Mouse (Mus musculus): ENCODE measurements around the gene Sec24a. TPM values are rescaled to one million over a fixed set of nuclear protein-coding genes. Genes with fewer than 3 reads are reported as not detected.
"Not testable (repeated sequence)": the region's sequence is repeated elsewhere in the genome, so short reads cannot be mapped to it uniquely, and the experiment has no call there.

The Sec24a gene
- polyA plus RNA-seq, 1 experiment from 2014 or later, result 13.0 TPM

DNA sequence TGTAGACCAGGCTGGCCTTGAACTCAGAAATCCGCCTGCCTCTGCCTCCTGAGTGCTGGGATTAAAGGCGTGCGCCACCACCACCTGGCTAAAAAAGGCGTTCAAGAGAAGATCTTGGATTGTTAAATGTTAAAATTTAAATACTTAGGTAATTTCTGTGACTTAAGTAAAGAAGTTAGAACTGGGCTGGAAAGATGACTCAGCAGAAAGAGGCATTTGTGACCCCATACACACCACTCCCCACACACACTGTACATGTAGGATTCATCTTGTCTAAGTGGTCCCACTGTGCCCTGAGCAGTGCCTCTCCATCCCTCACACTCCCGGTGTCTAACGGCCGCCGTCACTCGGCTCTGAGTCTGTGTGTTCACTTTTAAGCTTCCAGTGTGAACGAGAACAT lies 57.0 kb downstream of the Sec24a start:
- Histone ChIP-seq H3K4me2 (no peak overlapping the region), H3K9me3 (ENCODE audit: control insufficient read depth, low read length) (no peaks in the 10 kb centered on the region), H3K27me3 (ENCODE audit: control insufficient read depth, insufficient read depth, low read length) (no peaks in the 10 kb centered on the region), H3K27ac (ENCODE audit: low read depth, low read length) (no peak overlapping the region), H3K9ac (ENCODE audit: low read length) (no peak overlapping the region), H3K4me1 (ENCODE audit: control insufficient read depth, insufficient read depth, low read length) (no peaks in the 10 kb centered on the region), H3K36me3 (ENCODE audit: control insufficient read depth, insufficient read depth, low read length) (peaks cover 10% of the 10 kb centered on the region; the same call in 1 of the 2 replicates), H3K4me3 (ENCODE audit: low read depth, low read length) (no peak overlapping the region)
- no peak for DNase-seq (ENCODE audit: low spot score, missing footprints)
- 95% methylated on average over 10 of the region's 10 CpGs for WGBS
- ATAC-seq (ENCODE audit: low FRiP score), result no peak

DNA sequence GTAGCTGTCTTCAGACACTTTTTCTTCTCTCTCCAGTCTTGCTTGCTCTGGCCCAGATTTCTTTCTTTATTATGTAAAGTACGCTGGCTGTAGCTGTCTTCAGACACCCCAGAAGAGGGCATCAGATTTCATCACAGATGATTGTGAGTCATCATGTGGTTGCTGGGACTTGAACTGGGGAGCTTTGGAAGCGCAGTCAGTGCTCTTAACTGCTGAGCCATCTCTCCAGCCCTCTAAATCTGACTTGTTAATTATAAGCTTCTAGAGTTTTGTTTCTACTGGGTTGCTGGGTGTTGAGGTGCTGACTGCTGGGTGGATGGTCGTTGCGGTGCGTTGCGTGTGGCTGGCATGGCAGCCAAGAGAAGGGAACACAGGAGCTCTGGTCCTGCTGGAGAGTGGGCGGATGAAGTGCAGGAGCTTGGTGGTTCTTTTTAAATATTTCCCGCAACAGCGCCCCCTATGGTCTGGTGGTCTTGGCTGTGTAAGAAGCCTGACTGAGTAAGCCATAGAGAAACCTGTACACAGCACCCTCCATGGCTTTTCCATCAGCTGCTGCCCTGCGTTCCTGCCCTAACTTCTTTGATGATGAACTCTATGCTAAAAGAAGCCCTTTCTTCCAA lies 59.9 kb downstream of the Sec24a start:
- peaks cover 10% of the 10 kb centered on the region; the same call in 1 of the 2 replicates for H3K36me3 ChIP-seq (ENCODE audit: control insufficient read depth, insufficient read depth, low read length)
- no peak overlapping the region for H3K27ac ChIP-seq (ENCODE audit: low read depth, low read length)
- no peaks in the 10 kb centered on the region for H3K27me3 ChIP-seq (ENCODE audit: control insufficient read depth, insufficient read depth, low read length)
- H3K4me2 ChIP-seq, result no peak overlapping the region
- no peaks in the 10 kb centered on the region for H3K9me3 ChIP-seq (ENCODE audit: control insufficient read depth, low read length)
- WGBS, result 60% methylated on average over 10 of the region's 10 CpGs
- ATAC-seq (ENCODE audit: low FRiP score) (no peak), DNase-seq (ENCODE audit: low spot score, missing footprints) (peak; percentile 95)
- H3K9ac ChIP-seq (ENCODE audit: low read length), result no peak overlapping the region
- H3K4me1 ChIP-seq (ENCODE audit: control insufficient read depth, insufficient read depth, low read length), result no peaks in the 10 kb centered on the region
- H3K4me3 ChIP-seq (ENCODE audit: low read depth, low read length), result no peak overlapping the region

DNA sequence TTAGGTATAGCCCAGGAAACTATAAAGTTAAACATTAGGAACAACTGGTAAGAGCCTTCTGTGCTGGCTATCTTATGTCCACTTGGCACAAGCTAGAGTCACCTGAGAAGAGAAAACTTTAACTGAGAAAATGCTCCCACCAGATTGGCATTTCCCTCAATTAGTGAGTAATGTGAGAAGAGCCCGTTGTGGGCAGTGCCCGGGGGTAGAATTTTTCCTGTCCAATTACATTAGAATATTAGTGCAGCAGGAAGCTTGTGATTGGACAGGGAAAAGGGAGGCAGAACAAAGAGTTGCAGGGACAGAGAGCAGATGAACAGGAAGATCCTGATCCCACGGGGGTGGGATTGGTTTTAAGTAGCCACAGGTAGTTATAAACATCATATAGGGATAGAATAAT lies 60.6 kb downstream of the Sec24a start:
- peaks cover 9% of the 10 kb centered on the region; the same call in 1 of the 2 replicates for H3K36me3 ChIP-seq (ENCODE audit: control insufficient read depth, insufficient read depth, low read length)
- no peak overlapping the region for H3K4me2 ChIP-seq
- WGBS, result 91% methylated on average over 3 of the region's 3 CpGs
- no peaks in the 10 kb centered on the region for H3K9me3 ChIP-seq (ENCODE audit: control insufficient read depth, low read length)
- H3K4me3 ChIP-seq (ENCODE audit: low read depth, low read length), result no peak overlapping the region
- no peaks in the 10 kb centered on the region for H3K4me1 ChIP-seq (ENCODE audit: control insufficient read depth, insufficient read depth, low read length)
- no peak for ATAC-seq (ENCODE audit: low FRiP score)
- DNase-seq (ENCODE audit: low spot score, missing footprints), result no peak
- H3K9ac ChIP-seq (ENCODE audit: low read length), result no peak overlapping the region
- no peak overlapping the region for H3K27ac ChIP-seq (ENCODE audit: low read depth, low read length)
- no peaks in the 10 kb centered on the region for H3K27me3 ChIP-seq (ENCODE audit: control insufficient read depth, insufficient read depth, low read length)

DNA sequence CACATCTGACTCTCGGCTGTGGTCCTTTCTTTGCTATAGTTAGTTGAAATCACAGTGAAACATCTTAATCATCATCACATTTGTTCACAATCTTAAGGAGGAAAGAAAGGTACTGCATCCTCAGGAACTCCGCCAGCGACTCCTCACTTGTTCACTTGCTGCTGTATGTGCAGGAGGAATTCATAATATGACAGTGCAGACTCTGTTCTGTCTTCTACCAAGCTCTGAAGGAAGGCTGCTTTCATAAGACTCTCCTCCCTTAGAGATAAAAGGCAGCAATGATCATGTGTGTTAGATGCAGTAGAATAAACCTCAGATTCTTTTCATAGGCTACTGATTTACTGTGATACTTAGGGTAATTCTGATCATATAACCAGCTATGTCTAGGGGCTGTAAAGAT lies 68.5 kb downstream of the Sec24a start:
- Histone ChIP-seq H3K27ac (ENCODE audit: low read depth, low read length) (no peak overlapping the region), H3K27me3 (ENCODE audit: control insufficient read depth, insufficient read depth, low read length) (no peaks in the 10 kb centered on the region), H3K36me3 (ENCODE audit: control insufficient read depth, insufficient read depth, low read length) (peaks cover 4% of the 10 kb centered on the region; the same call in 1 of the 2 replicates), H3K4me2 (no peak overlapping the region), H3K4me1 (ENCODE audit: control insufficient read depth, insufficient read depth, low read length) (no peaks in the 10 kb centered on the region), H3K9me3 (ENCODE audit: control insufficient read depth, low read length) (no peaks in the 10 kb centered on the region), H3K4me3 (ENCODE audit: low read depth, low read length) (no peak overlapping the region), H3K9ac (ENCODE audit: low read length) (no peak overlapping the region)
- no peak for ATAC-seq (ENCODE audit: low FRiP score)
- WGBS, result 96% methylated on average over 3 of the region's 3 CpGs
- no peak for DNase-seq (ENCODE audit: low spot score, missing footprints)

DNA sequence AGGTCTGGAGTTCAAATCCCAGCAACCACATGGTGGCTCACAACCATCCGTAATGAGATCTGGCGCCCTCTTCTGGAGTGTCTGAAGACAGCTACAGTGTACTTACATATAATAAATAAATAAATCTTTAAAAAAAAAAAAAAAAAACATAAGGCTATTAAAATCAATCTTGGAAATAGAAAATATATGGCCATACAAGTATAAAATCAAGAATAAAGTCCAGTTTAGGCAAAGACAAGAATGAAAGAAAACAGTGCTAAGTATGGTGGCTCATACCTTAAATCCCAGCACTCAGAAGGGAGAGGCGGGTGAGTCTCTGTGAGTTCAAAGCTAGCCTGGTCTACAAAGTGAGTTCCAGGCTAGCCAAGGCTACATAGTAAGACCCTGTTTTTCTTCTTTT lies 72.8 kb downstream of the Sec24a start:
- H3K9ac ChIP-seq (ENCODE audit: low read length); H3K36me3 ChIP-seq (ENCODE audit: control insufficient read depth, insufficient read depth, low read length); H3K4me3 ChIP-seq (ENCODE audit: low read depth, low read length); DNase-seq (ENCODE audit: low spot score, missing footprints); H3K27ac ChIP-seq (ENCODE audit: low read depth, low read length); H3K4me1 ChIP-seq (ENCODE audit: control insufficient read depth, insufficient read depth, low read length); H3K9me3 ChIP-seq (ENCODE audit: control insufficient read depth, low read length); H3K27me3 ChIP-seq (ENCODE audit: control insufficient read depth, insufficient read depth, low read length); H3K4me2 ChIP-seq; ATAC-seq (ENCODE audit: low FRiP score): not testable (repeated sequence)
- 92% methylated on average over 1 of the region's 3 CpGs for WGBS

DNA sequence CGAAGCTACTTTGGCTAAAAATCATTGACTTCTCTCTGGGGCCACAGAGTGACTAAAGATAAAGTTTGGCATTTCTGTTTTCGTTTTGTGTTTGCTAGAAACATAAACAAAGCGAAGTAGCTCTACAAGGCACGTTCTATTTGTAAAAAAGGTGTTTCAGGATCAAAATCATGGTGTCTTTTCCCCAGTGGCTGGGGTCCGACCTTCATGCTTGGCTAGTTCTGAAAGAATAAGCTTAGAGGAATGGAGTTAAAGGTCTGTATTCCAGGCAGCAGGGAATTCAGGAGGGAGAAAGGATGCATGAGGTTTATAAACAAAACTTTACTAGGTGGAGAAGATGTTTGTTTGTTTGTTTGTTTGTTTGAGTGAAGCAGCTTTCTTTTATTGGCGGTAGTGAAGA lies 74.1 kb downstream of the Sec24a start:
- DNase-seq (ENCODE audit: low spot score, missing footprints), result no peak

DNA sequence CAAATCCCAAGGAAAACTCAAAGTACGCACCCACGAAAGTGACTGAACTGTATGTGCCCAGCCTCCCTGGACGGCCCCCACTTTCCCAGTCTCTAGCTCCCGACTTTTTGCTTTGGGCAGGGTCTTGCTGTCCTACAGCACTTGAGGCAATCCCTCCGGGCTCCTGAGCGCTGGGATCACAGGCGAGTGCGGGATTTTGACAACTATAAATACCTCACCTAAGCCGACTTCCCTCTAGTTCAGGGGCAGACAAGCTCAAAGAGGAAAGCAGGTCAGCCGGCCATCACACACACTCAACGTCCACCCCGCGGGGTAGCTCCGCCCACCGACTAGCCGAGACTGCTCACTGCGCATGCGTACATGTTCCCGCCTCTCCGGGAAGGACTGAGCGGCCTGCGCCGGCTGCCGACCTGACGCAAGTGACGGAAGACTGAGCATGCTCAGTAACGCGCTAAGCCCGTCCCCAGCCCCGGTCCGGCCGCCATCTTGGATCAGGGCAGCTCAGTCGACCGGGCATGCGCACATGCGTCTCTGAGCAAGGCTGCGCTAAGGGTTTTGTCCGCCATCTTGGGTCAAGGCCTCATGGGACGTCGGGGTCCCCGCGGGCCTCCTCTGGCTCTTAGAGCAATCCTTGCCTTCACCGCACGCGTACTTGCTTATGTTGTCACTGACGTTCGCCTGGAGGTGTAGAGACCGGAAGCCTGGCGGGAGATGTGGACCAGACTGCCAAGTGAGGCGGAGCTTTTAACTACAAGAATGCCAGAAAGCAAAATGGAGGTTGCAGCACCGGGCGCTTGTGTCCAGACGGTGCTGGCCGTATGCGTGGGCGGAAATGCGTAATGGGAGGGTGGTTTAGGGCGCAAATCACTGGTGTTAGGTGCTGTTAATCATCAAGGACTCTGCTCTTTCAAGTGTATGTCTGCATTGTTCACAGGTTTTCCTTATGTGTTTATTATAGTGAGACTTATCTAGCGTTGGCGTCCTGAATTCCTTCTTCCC lies 74.8 kb downstream of the Sec24a start, which contains the start of gene 0610009B22Rik:
TSS of gene 0610009B22Rik (minus strand) at position 545 of the 999 bp plus-strand sequence.
- Histone ChIP-seq H3K27ac (ENCODE audit: low read depth, low read length) (peak within 1 kb of the TSS; percentile 90), H3K36me3 (ENCODE audit: control insufficient read depth, insufficient read depth, low read length) (no peaks in the 10 kb centered on the region), H3K27me3 (ENCODE audit: control insufficient read depth, insufficient read depth, low read length) (no peaks in the 10 kb centered on the region), H3K9me3 (ENCODE audit: control insufficient read depth, low read length) (no peaks in the 10 kb centered on the region), H3K4me3 (ENCODE audit: low read depth, low read length) (peak within 1 kb of the TSS; percentile 67), H3K4me2 (peak within 1 kb of the TSS; percentile 79), H3K4me1 (ENCODE audit: control insufficient read depth, insufficient read depth, low read length) (peaks cover 5% of the 10 kb centered on the region), H3K9ac (ENCODE audit: low read length) (peak within 1 kb of the TSS; percentile 90)
- ATAC-seq (ENCODE audit: low FRiP score) (peak; percentile 99), DNase-seq (ENCODE audit: low spot score, missing footprints) (peak; percentile 100)
- WGBS, result under 1% methylated on average over 60 of the region's 60 CpGs

More for the DNA sequence above, 74.1 kb downstream of the Sec24a start:
- WGBS, result 21% methylated on average over 6 of the region's 6 CpGs
- H3K9ac ChIP-seq (ENCODE audit: low read length), result peak overlapping the region; percentile 73
- peaks cover 5% of the 10 kb centered on the region for H3K4me1 ChIP-seq (ENCODE audit: control insufficient read depth, insufficient read depth, low read length)
- peak overlapping the region; percentile 90 for H3K27ac ChIP-seq (ENCODE audit: low read depth, low read length)
- no peaks in the 10 kb centered on the region for H3K27me3 ChIP-seq (ENCODE audit: control insufficient read depth, insufficient read depth, low read length)
- ATAC-seq (ENCODE audit: low FRiP score), result no peak
- no peaks in the 10 kb centered on the region for H3K36me3 ChIP-seq (ENCODE audit: control insufficient read depth, insufficient read depth, low read length)
- peak overlapping the region; percentile 66 for H3K4me2 ChIP-seq
- no peaks in the 10 kb centered on the region for H3K9me3 ChIP-seq (ENCODE audit: control insufficient read depth, low read length)
- peak overlapping the region; percentile 67 for H3K4me3 ChIP-seq (ENCODE audit: low read depth, low read length)

DNA sequence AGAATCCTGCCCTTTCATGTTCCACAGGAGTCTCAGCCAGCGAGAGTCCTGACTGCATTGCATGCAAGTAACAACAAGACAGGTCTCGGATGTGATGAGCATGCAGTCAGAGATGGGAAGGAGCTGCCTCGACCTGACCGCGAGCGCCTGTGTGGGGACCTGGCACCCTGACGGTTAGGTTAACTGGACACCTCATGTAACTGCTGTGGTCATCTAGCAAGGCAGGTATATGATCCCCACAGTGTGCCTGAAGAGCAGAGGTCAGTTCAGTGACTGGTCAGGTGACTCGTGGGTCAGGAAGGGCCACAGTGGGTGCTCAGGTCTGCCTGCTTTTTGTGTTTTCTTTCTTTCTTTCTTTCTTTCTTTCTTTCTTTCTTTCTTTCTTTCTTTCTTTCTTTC lies 81.5 kb downstream of the Sec24a start:
- no peak overlapping the region for H3K4me3 ChIP-seq (ENCODE audit: low read depth, low read length)
- no peak overlapping the region for H3K27ac ChIP-seq (ENCODE audit: low read depth, low read length)
- H3K36me3 ChIP-seq (ENCODE audit: control insufficient read depth, insufficient read depth, low read length), result no peaks in the 10 kb centered on the region
- no peak overlapping the region for H3K9ac ChIP-seq (ENCODE audit: low read length)
- DNase-seq (ENCODE audit: low spot score, missing footprints), result no peak
- no peaks in the 10 kb centered on the region for H3K9me3 ChIP-seq (ENCODE audit: control insufficient read depth, low read length)
- ATAC-seq (ENCODE audit: low FRiP score), result no peak
- H3K4me2 ChIP-seq, result no peak overlapping the region
- 42% methylated on average over 8 of the region's 8 CpGs for WGBS
- no peaks in the 10 kb centered on the region for H3K27me3 ChIP-seq (ENCODE audit: control insufficient read depth, insufficient read depth, low read length)
- H3K4me1 ChIP-seq (ENCODE audit: control insufficient read depth, insufficient read depth, low read length), result no peaks in the 10 kb centered on the region

Measured in midbrain, embryonic 11.5 days (tissue).